Mouse (Mus musculus): ENCODE measurements around the gene Itpk1.

Itpk1 gene

GRCm38 (mm10) chr12:102627545-102627944 lies 77.2 kb downstream of the Itpk1 start:
- DNase-seq (ENCODE audit: inconsistent age in 2 of 2, low spot score in 1 of 2), result no peak

- DNase-seq (ENCODE audit: inconsistent age in 2 of 2, low spot score in 1 of 2), result no peak
Measured at GRCm38 (mm10) chr12:102626841-102627240, 77.9 kb downstream of the Itpk1 start.

GRCm38 (mm10) chr12:102625717-102626116 lies 79.0 kb downstream of the Itpk1 start:
- peak in 1 of 2 experiments; percentile 54 for DNase-seq (ENCODE audit: inconsistent age in 2 of 2, low spot score in 1 of 2)

GRCm38 (mm10) chr12:102625118-102625517 lies 79.6 kb downstream of the Itpk1 start:
- no peak for DNase-seq (ENCODE audit: inconsistent age in 2 of 2, low spot score in 1 of 2)

GRCm38 (mm10) chr12:102623827-102624226 lies 80.9 kb downstream of the Itpk1 start:
- no peak for DNase-seq (ENCODE audit: inconsistent age in 2 of 2, low spot score in 1 of 2)

- no peak for DNase-seq (ENCODE audit: inconsistent age in 2 of 2, low spot score in 1 of 2)
Measured at GRCm38 (mm10) chr12:102622302-102622842, 82.4 kb downstream of the Itpk1 start.

GRCm38 (mm10) chr12:102621811-102622210 lies 82.9 kb downstream of the Itpk1 start:
- no peak for DNase-seq (ENCODE audit: inconsistent age in 2 of 2, low spot score in 1 of 2)

- DNase-seq (ENCODE audit: inconsistent age in 2 of 2, low spot score in 1 of 2), result no peak
Measured at GRCm38 (mm10) chr12:102621205-102621604, 83.5 kb downstream of the Itpk1 start.

GRCm38 (mm10) chr12:102619908-102620307 lies 84.8 kb downstream of the Itpk1 start:
- DNase-seq (ENCODE audit: inconsistent age in 2 of 2, low spot score in 1 of 2), result no peak

GRCm38 (mm10) chr12:102618085-102618484 lies 86.6 kb downstream of the Itpk1 start:
- DNase-seq (ENCODE audit: inconsistent age in 2 of 2, low spot score in 1 of 2), result peak in 1 of 2 experiments; percentile 70

- peak in 1 of 2 experiments; percentile 72 for DNase-seq (ENCODE audit: inconsistent age in 2 of 2, low spot score in 1 of 2)
Measured at GRCm38 (mm10) chr12:102616843-102617519, 87.7 kb downstream of the Itpk1 start.

- no peak for DNase-seq (ENCODE audit: inconsistent age in 2 of 2, low spot score in 1 of 2)
Measured at GRCm38 (mm10) chr12:102616201-102616600, 88.5 kb downstream of the Itpk1 start.

GRCm38 (mm10) chr12:102613411-102613810 lies 91.3 kb downstream of the Itpk1 start:
- DNase-seq (ENCODE audit: inconsistent age in 2 of 2, low spot score in 1 of 2), result no peak

GRCm38 (mm10) chr12:102612431-102612830 lies 92.3 kb downstream of the Itpk1 start:
- no peak for DNase-seq (ENCODE audit: inconsistent age in 2 of 2, low spot score in 1 of 2)

- DNase-seq (ENCODE audit: inconsistent age in 2 of 2, low spot score in 1 of 2), result no peak
Measured at GRCm38 (mm10) chr12:102610927-102611326, 93.8 kb downstream of the Itpk1 start.

- DNase-seq (ENCODE audit: inconsistent age in 2 of 2, low spot score in 1 of 2), result no peak
Measured at GRCm38 (mm10) chr12:102607808-102608517, 96.8 kb downstream of the Itpk1 start.

GRCm38 (mm10) chr12:102607066-102607465 lies 97.7 kb downstream of the Itpk1 start:
- DNase-seq (ENCODE audit: inconsistent age in 2 of 2, low spot score in 1 of 2), result no peak

GRCm38 (mm10) chr12:102605607-102606006 lies 99.1 kb downstream of the Itpk1 start:
- no peak for DNase-seq (ENCODE audit: inconsistent age in 2 of 2, low spot score in 1 of 2)

- DNase-seq (ENCODE audit: inconsistent age in 2 of 2, low spot score in 1 of 2), result no peak
Measured at GRCm38 (mm10) chr12:102602255-102603041, 102.3 kb downstream of the Itpk1 start.

GRCm38 (mm10) chr12:102601847-102602246 lies 102.9 kb downstream of the Itpk1 start:
- DNase-seq (ENCODE audit: inconsistent age in 2 of 2, low spot score in 1 of 2), result no peak

GRCm38 (mm10) chr12:102600345-102600744 lies 104.4 kb downstream of the Itpk1 start:
- DNase-seq (ENCODE audit: inconsistent age in 2 of 2, low spot score in 1 of 2), result peak in 1 of 2 experiments; percentile 48

Measured in adrenal gland, adult (tissue).